Mouse (Mus musculus): ENCODE data around the gene Saa2.

The Saa2 gene

GRCm38 (mm10) chr7:46761049-46761795 is 9.6 kb downstream of the Saa2 start:
- DNase-seq (ENCODE audit: low read depth in 1 of 2, low spot score in 2 of 2), result no peak

GRCm38 (mm10) chr7:46762601-46763000 is 11.0 kb downstream of the Saa2 start:
- DNase-seq (ENCODE audit: low read depth in 1 of 2, low spot score in 2 of 2), result no peak

- DNase-seq (ENCODE audit: low read depth in 1 of 2, low spot score in 2 of 2), result no peak
Observed at GRCm38 (mm10) chr7:46764672-46765071, 13.1 kb downstream of the Saa2 start.

DNA sequence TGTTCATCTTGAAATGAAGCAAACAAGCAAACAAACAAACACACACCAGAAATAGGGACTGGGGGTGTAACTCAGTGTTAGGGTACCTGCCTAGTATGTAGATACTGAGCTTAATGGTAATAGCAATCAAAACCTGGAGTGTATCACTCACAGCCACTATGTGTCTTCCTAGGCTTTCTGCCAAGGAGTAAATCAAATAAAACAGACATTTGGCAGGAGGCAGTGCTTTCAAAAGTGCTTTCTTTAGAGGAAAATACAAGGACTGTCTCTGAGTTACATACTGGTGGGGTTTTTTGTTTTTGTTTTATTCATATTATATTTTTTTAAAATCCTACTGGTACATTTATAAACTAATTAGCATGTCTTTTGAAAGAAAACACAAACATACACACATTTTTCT is 15.8 kb downstream of the Saa2 start:
- no peak for DNase-seq (ENCODE audit: low read depth in 1 of 2, low spot score in 2 of 2)

GRCm38 (mm10) chr7:46768451-46768850 is 16.9 kb downstream of the Saa2 start:
- no peak for DNase-seq (ENCODE audit: low read depth in 1 of 2, low spot score in 2 of 2)

DNA sequence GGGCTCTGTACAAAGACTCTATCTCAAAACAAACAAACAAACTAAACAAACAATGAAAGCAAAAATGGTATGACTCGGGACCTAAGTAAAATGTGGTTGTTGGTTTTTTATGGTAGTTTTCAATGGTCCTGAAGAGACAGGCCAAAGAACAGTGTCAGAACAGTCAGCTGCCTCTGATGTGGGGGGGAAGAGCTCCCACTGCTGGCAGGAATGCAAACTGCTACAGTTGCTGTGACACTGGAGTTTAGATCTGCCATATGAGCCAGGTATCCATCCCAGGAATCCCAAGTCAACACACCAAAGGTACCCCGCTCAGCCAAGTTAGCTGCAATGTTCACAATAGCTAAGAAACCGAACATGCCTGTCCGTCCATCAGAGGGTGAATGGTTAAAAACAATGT is 19.1 kb downstream of the Saa2 start:
- DNase-seq (ENCODE audit: low read depth in 1 of 2, low spot score in 2 of 2), result no peak

GRCm38 (mm10) chr7:46789177-46789849 is 37.7 kb downstream of the Saa2 start:
- DNase-seq (ENCODE audit: low read depth in 1 of 2, low spot score in 2 of 2), result no peak

DNA sequence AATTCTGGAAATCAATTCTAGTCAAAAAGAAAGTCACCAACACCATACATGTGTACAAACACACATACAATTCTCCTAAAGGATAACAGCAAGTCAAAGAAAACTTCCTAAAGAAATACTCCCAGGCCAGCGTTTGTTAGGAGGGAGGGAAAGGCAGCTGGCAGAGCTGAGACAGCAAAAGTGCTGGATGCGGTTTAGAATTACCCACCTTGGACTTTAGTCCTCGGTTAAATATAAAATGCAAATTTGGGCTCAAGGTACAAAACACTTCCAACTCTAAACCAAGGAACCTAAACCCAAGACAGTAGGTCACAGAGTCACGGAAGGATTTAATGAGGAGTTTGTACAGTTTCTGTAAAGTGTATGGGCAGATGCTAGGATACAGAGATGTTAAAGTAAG is 42.3 kb downstream of the Saa2 start:
- no peak for DNase-seq (ENCODE audit: low read depth in 1 of 2, low spot score in 2 of 2)

DNA sequence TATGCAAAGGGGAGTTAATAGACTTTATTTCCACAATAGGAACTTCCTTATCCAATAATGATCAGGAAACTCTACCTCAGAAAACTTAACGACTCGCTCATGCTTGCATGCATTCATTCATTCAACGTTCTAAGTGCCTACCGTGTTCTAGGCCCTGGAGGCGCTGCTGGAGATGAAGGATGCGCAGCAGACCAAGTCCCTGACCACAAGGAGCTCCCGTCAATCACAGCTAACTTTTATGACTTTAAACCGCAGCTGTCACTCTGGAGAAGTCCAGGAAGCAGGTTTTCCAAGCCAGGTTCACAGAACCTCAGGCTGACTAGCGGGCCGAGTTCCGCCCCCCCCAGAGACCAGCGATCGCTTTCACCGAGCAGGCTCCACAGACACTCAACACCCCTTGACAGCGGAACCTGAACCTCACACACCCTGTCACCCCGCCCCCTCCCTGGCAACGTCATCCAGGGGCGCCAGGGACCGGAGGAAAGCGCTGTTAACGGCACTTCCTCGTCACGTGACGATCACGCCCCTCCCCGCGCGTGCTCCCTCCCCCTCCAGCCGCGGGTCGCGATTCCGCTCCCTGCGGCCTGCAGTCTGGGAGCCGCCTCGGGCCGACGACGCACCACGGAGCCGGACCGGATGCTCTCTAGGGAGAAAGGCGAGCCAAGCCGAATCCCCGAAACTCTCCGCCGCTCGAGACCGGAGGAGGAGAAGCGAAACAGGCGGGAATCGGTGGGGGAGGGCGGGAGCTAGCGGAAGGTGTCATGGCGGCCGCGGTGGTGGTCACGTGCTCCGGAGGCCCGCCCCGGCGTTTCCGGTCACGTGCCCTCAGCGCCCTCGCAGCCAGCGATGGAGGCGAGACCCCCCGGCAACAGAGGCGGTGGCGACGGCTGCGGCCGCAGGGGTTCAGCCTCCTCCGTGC is 44.0 kb downstream of the Saa2 start, which contains the start of the genes Hps5 and Gtf2h1:
TSS of gene Hps5 (minus strand) at position 778 of the 919 bp plus-strand sequence.
TSS of gene Gtf2h1 (plus strand) at position 817 of the 919 bp plus-strand sequence.
- peak; percentile 91 to 97 for DNase-seq (ENCODE audit: low read depth in 1 of 2, low spot score in 2 of 2)

DNA sequence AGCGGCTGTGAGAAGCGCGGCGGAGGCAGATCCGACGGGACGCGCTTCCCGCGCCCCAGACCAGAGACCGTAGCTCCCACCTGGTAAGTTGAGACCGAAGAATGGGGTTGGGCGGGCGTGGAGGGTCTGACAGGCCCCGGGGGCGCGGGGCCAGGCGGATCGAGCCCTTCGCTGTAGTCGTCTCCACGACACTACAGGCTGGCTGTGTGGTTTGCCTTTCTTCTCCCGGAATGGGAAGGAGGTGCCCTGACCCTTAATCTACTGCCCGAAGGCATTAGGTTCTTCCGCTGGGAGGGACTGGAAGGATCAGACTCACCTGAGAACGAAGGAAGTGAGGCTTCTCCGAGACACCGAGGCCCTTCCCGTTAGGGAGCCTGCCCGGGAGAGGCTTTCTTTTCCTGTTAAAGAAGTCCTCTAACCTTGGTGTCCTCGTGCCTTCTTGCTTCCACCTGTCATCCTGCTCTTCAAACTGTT is 44.7 kb downstream of the Saa2 start:
- DNase-seq (ENCODE audit: low read depth in 1 of 2, low spot score in 2 of 2), result no peak

- DNase-seq (ENCODE audit: low read depth in 1 of 2, low spot score in 2 of 2), result no peak
Observed at GRCm38 (mm10) chr7:46796779-46797178, 45.2 kb downstream of the Saa2 start.

All from monocyte, adult 2 months (primary cell).